Mouse (Mus musculus) stomach, embryonic 16.5 days (tissue): ENCODE data around the gene Parp6. TPM values are rescaled to one million over a fixed set of nuclear protein-coding genes. Genes with fewer than 3 reads are reported as not detected.

Experiments used
- ATAC-seq: fragments of 200-750 bp; cut with Nextera tagmentation; 2 replicates; pipeline ENCODE4 v1.8.0; 2017; ENCODE audit warnings: moderate number of reproducible peaks, moderate TSS enrichment; ENCODE audit not compliant: insufficient read depth, low FRiP score
- H3K27ac ChIP-seq: fragments of 300-500 bp; sonication (generic); 2 replicates; pipeline ENCODE4 v1.5.1; 2014; ENCODE audit warnings: low read length
- H3K27me3 ChIP-seq: fragments of 300-500 bp; sonication (generic); 2 replicates; pipeline ENCODE4 v1.6.1; 2014; ENCODE audit warnings: low read length, control low read depth, mixed read lengths; ENCODE audit not compliant: control insufficient read depth, insufficient read depth
- H3K36me3 ChIP-seq: fragments of 300-500 bp; sonication (generic); 2 replicates; pipeline ENCODE4 v1.6.1; 2014; ENCODE audit warnings: low read length; ENCODE audit not compliant: control insufficient read depth, insufficient read depth
- H3K4me1 ChIP-seq: fragments of 300-500 bp; sonication (generic); 2 replicates; pipeline ENCODE4 v1.6.1; 2014; ENCODE audit warnings: low read length, control low read depth, mixed read lengths; ENCODE audit not compliant: control insufficient read depth, insufficient read depth
- H3K4me2 ChIP-seq: fragments of 300-500 bp; sonication (generic); 2 replicates; pipeline ENCODE4 v1.6.1; 2014; ENCODE audit warnings: low read depth, low read length, mixed read lengths
- H3K4me3 ChIP-seq: fragments of 300-500 bp; sonication (generic); replicated peaks from 2 replicates; pipeline ENCODE4 v1.5.1; 2014; ENCODE audit warnings: mild to moderate bottlenecking, low read length
- H3K9ac ChIP-seq: fragments of 300-500 bp; sonication (generic); 2 replicates; pipeline ENCODE4 v1.6.1; 2014; ENCODE audit warnings: low read length
- H3K9me3 ChIP-seq: fragments of 300-500 bp; sonication (generic); replicated peaks from 2 replicates; pipeline ENCODE4 v1.6.1; 2016; ENCODE audit warnings: low read length, control low read depth; ENCODE audit not compliant: control insufficient read depth
- WGBS: fragments of 180-500 bp; shearing (Covaris S2); extraction: QIAGEN DNeasy Blood & Tissue Kit; methylation state at CpG from one replicate; pipeline ENCODE4 v1.1.7; 2014; 5-methylcytosine and 5-hydroxymethylcytosine counted together
- polyA plus RNA-seq: library from polyadenylated mRNA; unstranded; fragments of >200 nt; fragmentation: Nextera tagmentation; extraction: Ambion mirVana; gene quantifications from 2 replicates; pipeline ENCODE4 v1.2.1, GENCODE M21; 2015

The Parp6 gene
- polyA plus RNA-seq, 1 experiment from 2014 or later = 31.1 TPM

- H3K27ac ChIP-seq = no peak overlapping the region
- H3K36me3 ChIP-seq = peaks cover 20% of the 10 kb centered on the region; the same call in 1 of the 2 replicates
- ATAC-seq = no peak
- WGBS = 98% methylated on average over 4 of the region's 4 CpGs
- no peak overlapping the region for H3K9ac ChIP-seq
- H3K4me1 ChIP-seq = 0 out of 2 replicates have a peak, but pooled peaks cover under 1% of the 10 kb centered on the region
- no peaks in the 10 kb centered on the region for H3K9me3 ChIP-seq
- no peak overlapping the region for H3K4me2 ChIP-seq
- H3K4me3 ChIP-seq = no peak overlapping the region
- no peaks in the 10 kb centered on the region for H3K27me3 ChIP-seq
Observed at GRCm38 (mm10) chr9:59649911-59650310, 32.8 kb downstream of the Parp6 start.

- 22% methylated on average over 3 of the region's 3 CpGs for WGBS
- H3K4me1 ChIP-seq = peaks cover 9% of the 10 kb centered on the region
- H3K9me3 ChIP-seq = no peaks in the 10 kb centered on the region
- H3K4me2 ChIP-seq = no peak overlapping the region
- H3K36me3 ChIP-seq = peaks cover 20% of the 10 kb centered on the region; the same call in 1 of the 2 replicates
- no peaks in the 10 kb centered on the region for H3K27me3 ChIP-seq
- H3K27ac ChIP-seq = no peak overlapping the region; the same call in 1 of the 2 replicates
- ATAC-seq = no peak
- no peak overlapping the region for H3K9ac ChIP-seq
- H3K4me3 ChIP-seq = no peak overlapping the region
Observed at GRCm38 (mm10) chr9:59653371-59653770, 36.3 kb downstream of the Parp6 start.

GRCm38 (mm10) chr9:59654450-59654983 lies 37.4 kb downstream of the Parp6 start:
- no peak overlapping the region for H3K9ac ChIP-seq
- no peaks in the 10 kb centered on the region for H3K9me3 ChIP-seq
- H3K36me3 ChIP-seq = peaks cover 9% of the 10 kb centered on the region; the same call in 1 of the 2 replicates
- ATAC-seq = no peak
- no peak overlapping the region for H3K4me2 ChIP-seq
- H3K4me3 ChIP-seq = no peak overlapping the region
- H3K27me3 ChIP-seq = no peaks in the 10 kb centered on the region
- 74% methylated on average over 2 of the region's 2 CpGs for WGBS
- peaks cover 19% of the 10 kb centered on the region for H3K4me1 ChIP-seq
- no peak overlapping the region for H3K27ac ChIP-seq

GRCm38 (mm10) chr9:59655958-59656634 lies 39.0 kb downstream of the Parp6 start, which contains the start of gene Pkm:
Gene Pkm, plus strand, starts transcription at chr9:59656368.
- Histone ChIP-seq H3K36me3 (0 out of 2 replicates have a peak, but pooled peaks cover 3% of the 10 kb centered on the region), H3K9ac (peak within 1 kb of the TSS; percentile 87), H3K4me3 (peak within 1 kb of the TSS; percentile 93), H3K27me3 (no peaks in the 10 kb centered on the region), H3K4me2 (peak within 1 kb of the TSS; percentile 57), H3K27ac (peak within 1 kb of the TSS; percentile 96), H3K4me1 (peaks cover 35% of the 10 kb centered on the region), H3K9me3 (no peaks in the 10 kb centered on the region)
- peak; percentile 93 for ATAC-seq
- under 1% methylated on average over 45 of the region's 46 CpGs for WGBS

- H3K27ac ChIP-seq = peak overlapping the region; percentile 96
- no peaks in the 10 kb centered on the region for H3K36me3 ChIP-seq
- peak overlapping the region; percentile 87 for H3K9ac ChIP-seq
- WGBS = under 1% methylated on average over 65 of the region's 65 CpGs
- peak overlapping the region; percentile 93 for H3K4me3 ChIP-seq
- ATAC-seq = peak; percentile 4; the same call in 1 of the 2 replicates
- no peaks in the 10 kb centered on the region for H3K9me3 ChIP-seq
- peaks cover 41% of the 10 kb centered on the region for H3K4me1 ChIP-seq
- peak overlapping the region; percentile 57 for H3K4me2 ChIP-seq
- no peaks in the 10 kb centered on the region for H3K27me3 ChIP-seq
Observed at GRCm38 (mm10) chr9:59656635-59657617, 39.8 kb downstream of the Parp6 start.

GRCm38 (mm10) chr9:59658146-59658545 lies 41.1 kb downstream of the Parp6 start:
- ATAC-seq = no peak

GRCm38 (mm10) chr9:59659036-59660026 lies 42.2 kb downstream of the Parp6 start:
- no peaks in the 10 kb centered on the region for H3K27me3 ChIP-seq
- H3K27ac ChIP-seq = peak overlapping the region; percentile 81
- peak overlapping the region; percentile 57 for H3K4me2 ChIP-seq
- peaks cover 49% of the 10 kb centered on the region for H3K4me1 ChIP-seq
- peak; percentile 18; the same call in 1 of the 2 replicates for ATAC-seq
- H3K9me3 ChIP-seq = no peaks in the 10 kb centered on the region
- peak overlapping the region; percentile 54; the same call in 1 of the 2 replicates for H3K9ac ChIP-seq
- 28% methylated on average over 14 of the region's 14 CpGs for WGBS
- H3K4me3 ChIP-seq = peak overlapping the region; percentile 93
- peaks cover 8% of the 10 kb centered on the region; the same call in 1 of the 2 replicates for H3K36me3 ChIP-seq

More at GRCm38 (mm10) chr9:59658146-59658545, 41.1 kb downstream of the Parp6 start:
- peaks cover 41% of the 10 kb centered on the region for H3K4me1 ChIP-seq
- H3K4me3 ChIP-seq = peak overlapping the region; percentile 93
- peak overlapping the region; percentile 57 for H3K4me2 ChIP-seq
- peak overlapping the region; percentile 87 for H3K9ac ChIP-seq
- no peaks in the 10 kb centered on the region for H3K27me3 ChIP-seq
- H3K9me3 ChIP-seq = no peaks in the 10 kb centered on the region
- no peaks in the 10 kb centered on the region for H3K36me3 ChIP-seq
- peak overlapping the region; percentile 96 for H3K27ac ChIP-seq
- WGBS = 11% methylated on average over 4 of the region's 4 CpGs

- H3K9me3 ChIP-seq = no peaks in the 10 kb centered on the region
- H3K4me1 ChIP-seq = peaks cover 47% of the 10 kb centered on the region
- peak overlapping the region; percentile 57 for H3K4me2 ChIP-seq
- ATAC-seq = no peak
- H3K27me3 ChIP-seq = no peaks in the 10 kb centered on the region
- no peak overlapping the region for H3K4me3 ChIP-seq
- H3K36me3 ChIP-seq = peaks cover 13% of the 10 kb centered on the region; the same call in 1 of the 2 replicates
- peak overlapping the region; percentile 81; the same call in 1 of the 2 replicates for H3K27ac ChIP-seq
- WGBS = 52% methylated on average over 10 of the region's 10 CpGs
- peak overlapping the region; percentile 16; the same call in 1 of the 2 replicates for H3K9ac ChIP-seq
Observed at GRCm38 (mm10) chr9:59660421-59660820, 43.3 kb downstream of the Parp6 start.
